Mouse (Mus musculus): ENCODE measurements at regions not wholly inside any gene's neighbourhood (a gene's known extent, or its start where the extent isn't known, plus 50 kb on each side); places are given as distances from the start of the nearest gene placed in this dataset.

DNA sequence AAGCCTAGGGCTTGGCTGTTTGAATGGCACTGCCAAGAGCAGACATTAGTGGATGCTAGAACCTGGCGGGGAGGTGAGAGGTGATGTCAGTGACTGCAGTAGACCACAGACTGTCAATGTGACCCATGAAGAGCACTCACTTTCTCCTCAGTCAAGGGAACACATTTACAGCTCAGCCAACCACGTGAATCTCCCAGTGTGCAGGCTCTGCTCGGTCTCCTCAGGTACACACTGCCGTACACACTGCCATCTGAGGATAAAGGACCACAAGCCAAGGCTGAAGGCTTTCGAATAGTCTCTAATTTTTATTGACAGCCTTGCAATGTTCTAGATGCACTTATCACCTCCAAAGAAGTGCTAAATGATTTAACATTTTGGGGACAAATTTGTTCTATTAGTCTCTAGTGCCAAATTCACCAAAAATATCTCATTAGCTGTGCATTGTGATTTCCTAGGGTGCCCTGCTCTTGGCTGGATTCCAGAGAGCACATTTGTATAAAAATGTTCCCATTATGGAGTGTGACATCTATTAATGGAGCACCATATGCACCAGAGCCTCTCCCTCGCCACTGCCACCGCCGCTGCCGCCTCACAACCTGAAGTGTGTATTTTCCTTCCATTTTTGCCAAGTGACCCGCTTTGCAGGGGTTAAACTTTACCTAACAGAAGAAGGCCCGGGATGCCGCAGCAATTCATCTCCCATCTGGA is 168.7 kb downstream of the Zfp326 start:
- TF ChIP-seq EP300 (IDR thresholded peaks at IDR 0.05; ENCODE audit: insufficient read depth, low read depth, low read length), result no peak
- no peak for TF ChIP-seq CTCF (IDR thresholded peaks at IDR 0.05; ENCODE audit: low read depth, low read length)
- no peak for TF ChIP-seq POLR2A (IDR thresholded peaks at IDR 0.05; ENCODE audit: insufficient read depth, low read length)
